Mouse (Mus musculus) embryo, embryonic 11.5 days (tissue): Measurements from ENCODE around the gene Tent5c.
"Not testable (repeated sequence)": the region's sequence is repeated elsewhere in the genome, so short reads cannot be mapped to it uniquely, and the experiment has no call there.

ENCODE experiments used
- DNase-seq: peaks from one replicate; pipeline ENCODE4 v3.0.0-alpha.2; 2012; ENCODE audit warnings: low read depth, low spot score

The Tent5c gene

DNA sequence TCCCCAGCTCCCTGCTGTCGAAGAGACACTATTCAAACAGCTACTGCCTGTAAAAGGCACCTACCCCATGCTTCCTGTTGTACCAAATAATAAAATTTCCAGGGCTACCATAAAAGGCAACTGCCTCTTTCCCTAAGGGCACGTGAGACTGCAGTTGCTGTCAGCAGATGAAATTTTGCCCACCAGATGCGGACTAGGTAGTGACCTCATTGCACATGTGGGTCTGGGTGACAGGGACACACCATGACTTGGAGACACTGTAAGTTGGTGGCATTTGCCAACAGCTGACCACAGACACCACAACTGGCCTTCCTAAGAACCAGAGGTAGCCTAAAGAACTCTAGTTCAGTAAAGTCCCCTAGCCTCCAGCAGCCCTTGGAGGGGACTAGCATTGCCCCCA, 50.0 kb downstream of the Tent5c start:
- no peak for DNase-seq

DNA sequence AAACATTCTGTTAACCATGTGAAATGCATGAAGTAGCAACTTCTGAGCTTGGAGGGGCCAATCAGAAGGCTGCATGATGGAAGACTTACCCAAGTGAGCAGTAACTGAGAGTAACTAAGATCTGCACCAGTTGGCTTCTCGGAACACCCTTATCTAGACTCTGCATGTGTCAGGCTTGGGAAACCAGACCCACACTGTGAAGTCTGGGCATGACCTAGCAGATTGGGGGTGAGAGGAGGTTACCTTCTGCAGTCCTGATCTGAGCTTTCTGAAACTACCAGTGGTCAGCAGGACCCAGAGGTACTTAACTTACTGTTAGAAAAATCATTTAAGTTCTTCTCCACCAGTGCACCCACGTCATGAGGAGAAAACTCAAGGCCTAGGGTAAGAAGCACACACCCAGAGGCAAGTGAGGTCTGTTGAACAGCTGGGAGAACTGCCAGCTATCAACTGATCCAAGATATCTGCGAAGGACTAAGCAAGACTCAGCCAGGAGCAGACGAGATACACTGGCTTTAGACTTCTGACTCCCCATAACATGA, 50.6 kb downstream of the Tent5c start:
- no peak for DNase-seq

DNA sequence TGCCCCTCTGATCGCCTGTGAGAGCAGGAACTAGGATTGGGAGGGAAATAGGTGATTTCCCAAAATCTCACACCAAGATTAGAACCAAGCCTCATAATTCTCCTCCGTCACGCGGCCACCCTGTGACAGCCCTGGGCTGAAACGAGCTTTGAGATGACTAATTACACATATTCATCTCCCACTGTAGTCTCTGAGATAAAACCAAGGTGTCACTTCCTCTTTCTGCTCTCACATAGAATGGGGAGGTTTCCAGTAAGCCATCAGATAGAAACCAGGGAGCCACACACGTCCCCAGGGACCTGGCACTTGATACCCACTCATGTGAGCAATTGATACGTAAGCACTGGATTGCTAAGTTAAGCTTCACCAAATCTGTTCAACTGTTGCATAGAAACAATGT, 52.4 kb downstream of the Tent5c start:
- DNase-seq: no peak

DNA sequence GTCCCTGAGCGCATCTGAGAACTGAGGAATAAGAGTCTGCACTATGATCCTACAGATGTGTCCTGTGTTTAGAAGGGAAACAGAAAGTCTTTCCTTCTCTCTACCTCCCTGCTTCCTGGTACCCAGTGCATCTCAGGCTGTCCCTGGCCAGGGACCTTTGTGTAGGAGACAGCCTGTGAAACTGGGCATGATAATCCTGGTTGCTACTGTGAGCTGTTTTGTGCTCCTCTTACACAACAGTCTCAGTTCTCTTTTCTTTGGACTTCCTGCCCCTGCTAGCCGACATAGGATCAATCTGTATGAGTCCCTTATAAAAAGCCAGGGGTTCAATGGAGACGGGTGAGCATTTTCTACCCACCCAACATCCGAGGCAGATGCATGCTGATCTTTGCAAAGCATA, 57.4 kb downstream of the Tent5c start:
- no peak for DNase-seq

DNA sequence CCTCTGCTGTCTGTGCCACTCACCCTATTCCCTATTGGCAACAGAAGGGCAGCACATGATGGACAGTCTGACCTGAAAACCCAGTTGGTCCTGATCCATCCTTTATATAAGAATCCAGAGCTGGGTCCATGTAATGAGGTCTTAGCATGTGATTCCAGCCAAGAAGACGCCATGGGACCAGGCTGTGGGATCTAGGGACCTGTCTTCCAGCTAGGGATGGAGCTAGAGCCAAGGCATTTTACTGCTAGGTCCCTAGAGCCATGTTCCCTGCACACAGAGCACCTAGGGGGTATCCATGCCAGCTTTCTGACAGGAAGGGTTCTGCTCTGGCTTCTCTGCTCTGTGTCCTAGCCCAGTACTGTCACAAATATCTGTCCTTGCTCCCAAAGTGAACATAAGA, 58.4 kb downstream of the Tent5c start:
- DNase-seq: no peak

DNA sequence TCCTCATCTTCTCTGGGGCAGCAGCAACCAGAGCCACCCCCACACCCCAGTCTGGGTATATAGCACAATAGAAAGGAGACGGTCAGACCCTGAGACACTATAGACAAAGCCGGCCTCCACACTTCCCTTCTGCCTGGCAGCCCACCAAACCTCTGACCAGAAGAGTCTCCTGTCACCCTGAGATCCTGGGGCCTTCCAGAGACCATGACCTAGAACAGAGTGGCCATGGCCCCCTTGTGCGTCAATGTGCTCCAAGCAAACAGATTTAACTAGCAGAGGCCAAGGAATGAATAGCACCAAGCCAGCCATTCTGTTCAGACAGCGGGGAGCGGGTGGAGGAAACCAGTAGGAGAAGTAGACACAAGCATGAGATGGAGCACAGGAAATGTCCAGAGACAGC, 59.0 kb downstream of the Tent5c start:
- DNase-seq: no peak

DNA sequence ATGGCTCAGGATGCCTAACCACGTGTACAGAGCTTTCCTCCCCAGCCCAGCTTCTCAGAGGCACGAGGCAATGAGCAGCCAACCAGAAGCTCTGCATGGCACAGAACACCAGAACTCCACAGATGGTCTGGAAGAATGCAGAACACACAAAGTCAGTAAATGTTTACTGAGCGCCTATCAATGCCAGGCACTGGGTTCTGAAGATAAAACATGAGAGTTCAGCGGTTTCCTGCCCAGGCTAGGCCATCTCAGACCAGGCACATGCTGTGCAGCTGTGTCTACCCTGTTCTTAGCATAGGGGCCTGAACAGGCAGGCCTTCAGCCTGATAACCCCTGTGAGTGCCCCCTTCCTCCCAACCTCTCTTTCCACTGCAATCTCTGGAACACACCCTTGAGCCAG, 59.5 kb downstream of the Tent5c start:
- DNase-seq: no peak

DNA sequence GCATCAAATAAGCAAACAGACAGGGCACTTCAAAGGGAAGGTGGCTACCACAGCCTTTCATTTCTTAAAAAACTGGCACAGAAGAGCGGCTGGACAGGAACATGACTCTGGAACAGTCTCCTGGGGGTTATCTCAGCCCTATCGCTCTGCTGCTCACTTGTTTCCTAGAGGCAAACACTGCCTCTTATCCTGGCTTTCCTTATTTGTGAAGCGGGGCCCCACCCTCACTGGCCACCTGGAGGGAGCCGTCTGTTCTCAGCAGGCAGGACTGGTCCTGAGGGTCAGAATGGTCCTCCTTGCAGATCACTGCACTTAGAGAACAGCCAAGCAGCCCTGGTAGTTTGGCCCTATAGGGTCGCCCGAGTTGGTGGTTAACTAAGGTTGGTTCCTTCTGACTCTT, 61.6 kb downstream of the Tent5c start:
- DNase-seq: no peak

DNA sequence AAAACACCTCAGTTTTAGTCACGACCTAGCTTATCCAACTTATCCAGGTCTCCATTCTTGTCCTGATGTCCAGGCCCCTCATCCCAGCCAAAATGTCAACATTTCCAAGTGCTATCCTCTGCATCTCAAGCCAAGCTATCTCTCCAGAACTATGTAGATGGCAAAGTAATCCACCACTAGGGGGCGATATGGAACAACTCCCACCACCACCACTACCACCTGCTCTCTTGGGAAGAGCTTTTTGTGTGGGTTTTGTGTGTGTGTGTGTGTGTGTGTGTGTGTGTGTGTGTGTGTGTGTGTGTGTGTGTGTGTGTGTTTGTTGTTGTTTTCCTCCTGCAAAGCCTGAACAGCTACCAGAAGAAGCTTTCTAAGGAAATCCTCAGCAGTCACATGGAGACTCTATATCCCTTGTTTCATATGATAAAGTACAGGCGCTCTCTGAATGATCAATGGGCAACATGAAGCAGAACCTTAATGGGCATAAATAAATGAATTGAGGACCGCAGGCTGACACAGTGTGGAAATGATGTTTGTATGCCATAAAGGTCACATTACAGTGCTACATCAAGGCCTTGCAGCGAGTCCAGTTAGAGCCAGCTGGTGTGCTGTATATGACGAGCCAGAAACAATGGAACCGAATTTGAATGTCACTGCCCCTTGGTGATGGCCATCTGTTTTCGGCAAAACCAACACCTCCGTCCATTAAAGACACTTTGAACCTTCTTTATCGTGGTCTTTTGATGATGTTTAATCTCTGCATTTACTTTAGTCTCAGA, 66.5 kb downstream of the Tent5c start:
- DNase-seq: peak; percentile 45

DNA sequence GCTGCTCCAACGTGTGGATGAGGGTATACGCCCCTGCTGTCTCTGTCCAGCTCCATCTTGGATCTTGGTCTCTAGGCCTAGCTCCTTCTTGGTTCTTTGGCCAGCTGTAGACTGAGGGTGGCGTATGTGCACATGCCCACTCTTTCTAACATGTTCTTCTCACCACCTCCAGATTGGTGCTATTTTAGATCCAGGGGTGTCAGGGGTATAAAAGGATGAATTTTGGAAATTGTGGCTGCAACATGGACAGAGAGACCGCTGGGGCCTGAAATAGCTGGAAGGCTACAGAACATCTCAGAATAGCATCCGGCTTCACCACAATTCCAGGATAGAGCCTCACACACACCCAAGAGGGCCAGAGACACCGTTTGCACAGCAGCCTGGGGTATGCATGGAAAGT, 67.8 kb downstream of the Tent5c start:
- DNase-seq: no peak

DNA sequence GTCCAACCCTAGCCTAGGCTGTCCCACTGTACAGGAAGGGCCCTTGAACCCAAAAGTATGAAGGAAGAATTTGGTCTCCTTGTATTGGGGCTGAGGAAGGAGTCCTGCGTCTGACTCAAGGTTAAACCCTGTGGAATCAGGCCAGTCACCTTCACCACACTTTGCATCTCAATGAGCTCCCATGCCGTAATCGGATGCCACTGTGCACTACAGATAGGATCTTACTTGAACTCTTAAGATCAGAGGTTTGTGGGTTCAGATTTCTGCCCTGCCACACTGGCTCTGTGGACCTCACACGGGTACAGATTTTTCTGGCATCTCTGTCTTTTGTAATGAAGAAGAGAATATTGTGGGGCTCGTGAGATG, 68.5 kb downstream of the Tent5c start:
- DNase-seq: no peak

DNA sequence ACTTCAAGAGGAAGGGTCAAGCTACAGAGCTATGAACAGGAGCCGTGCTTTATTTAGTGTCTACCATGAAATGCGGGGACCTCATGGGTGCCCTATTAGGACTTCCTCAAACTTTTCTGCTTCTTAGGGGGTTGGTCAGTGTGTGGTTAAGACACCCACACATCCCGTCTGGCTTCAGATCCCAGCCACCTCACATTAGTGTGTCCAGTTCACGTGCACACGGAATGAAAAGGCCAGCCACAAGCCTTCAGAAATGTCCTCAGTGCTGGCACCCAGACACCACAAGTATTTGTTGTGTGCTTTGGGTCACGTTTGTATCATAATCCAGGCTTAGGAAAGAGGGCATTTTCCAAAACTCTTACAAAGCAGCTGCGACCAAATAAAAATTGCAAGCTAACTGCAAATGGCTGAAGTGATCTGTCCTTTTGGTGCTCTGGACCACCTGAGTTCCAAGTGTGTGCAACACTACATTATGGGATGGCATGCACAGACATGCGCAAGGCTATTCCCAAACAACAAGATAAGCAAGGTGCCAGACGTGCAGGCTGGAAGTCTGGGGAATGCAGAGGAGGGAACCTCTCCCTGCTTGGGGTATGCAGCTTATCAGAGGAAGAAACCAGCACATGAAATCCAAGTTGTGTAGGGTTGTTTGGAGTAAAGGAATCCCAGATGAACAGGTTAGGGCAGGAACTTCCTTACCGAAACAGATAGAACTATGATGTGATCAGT, 69.0 kb downstream of the Tent5c start:
- DNase-seq: no peak

DNA sequence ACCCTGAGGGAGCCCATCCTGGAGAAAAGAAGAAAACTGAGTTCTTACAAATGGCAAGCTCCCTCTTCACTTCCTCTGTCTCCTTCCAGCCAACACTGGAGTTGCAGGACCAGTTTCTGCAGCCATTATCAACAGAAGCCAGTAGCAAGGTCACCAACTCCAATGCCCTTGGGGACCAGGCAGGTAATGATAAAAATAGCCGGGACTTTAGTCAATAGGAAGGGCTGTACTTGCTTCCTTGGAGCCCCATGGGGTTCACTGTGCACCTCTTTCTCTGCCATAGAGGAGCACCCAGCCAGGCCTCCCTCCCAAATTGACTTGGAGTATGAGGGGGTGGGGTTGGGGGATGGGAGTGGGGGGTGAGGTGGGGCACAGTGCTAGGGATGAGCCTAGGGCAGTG, 70.7 kb downstream of the Tent5c start:
- DNase-seq: no peak

DNA sequence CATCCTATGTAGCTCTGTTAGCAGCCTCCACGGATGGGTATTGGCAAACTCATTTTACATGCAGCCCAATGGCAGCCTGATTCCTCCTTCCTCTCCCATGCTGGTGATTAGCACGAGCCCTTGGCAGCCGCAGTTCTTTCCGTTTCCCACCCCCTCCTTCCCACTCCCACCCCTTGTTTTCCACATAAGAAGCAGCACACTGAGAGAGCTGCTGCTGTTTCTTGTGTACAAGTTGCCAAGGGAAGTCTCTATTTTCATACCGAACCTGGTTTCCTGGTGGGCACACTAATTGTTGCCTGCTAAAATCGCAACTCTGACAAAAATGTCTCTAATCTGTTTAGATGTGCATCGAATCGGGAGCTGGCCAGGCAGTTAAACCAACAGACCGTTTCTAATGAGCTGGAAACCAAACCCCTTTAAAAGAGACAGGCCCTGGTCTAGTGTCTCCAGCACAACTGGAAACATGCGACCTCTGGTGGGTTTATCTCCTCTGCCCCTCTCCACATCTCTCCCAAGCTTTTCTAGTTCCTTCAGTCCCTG, 71.3 kb downstream of the Tent5c start:
- DNase-seq: no peak

DNA sequence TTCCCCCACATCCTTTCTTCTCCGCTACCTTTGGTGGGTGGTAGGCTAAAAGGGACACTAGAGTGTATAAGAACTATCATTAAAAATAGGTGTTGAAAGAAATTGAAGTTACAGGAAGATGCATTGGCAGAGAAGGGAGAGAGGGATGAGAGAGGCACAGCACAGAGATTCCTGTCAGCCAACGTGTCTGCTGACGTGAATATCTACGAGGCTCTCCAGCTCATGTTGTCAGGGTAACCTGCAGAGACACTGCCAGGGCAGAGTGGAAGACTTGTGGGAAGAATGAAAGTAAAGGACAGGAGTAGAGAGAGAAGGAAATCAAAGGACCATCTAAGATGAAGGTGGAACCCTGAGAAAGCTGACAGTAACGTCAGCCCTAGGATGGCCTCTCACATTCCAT, 73.5 kb downstream of the Tent5c start:
- no peak for DNase-seq

DNA sequence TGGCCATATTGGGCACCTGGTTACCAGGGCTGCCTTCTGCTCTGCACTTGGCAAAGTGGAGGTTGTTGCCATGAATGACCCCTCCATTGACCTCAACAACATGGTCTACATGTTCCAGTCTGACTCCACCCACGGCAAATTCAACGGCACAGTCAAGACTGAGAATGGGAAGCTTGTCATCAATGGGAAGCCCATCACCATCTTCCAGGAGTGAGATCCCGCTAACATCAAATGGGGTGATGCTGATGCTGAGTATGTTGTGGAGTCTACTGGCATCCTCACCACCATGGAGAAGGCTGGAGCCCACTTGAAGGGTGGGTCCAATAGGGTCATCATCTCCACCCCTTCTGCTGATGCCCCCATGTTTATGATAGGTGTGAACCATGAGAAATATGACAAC, 75.5 kb downstream of the Tent5c start:
- not testable (repeated sequence) for DNase-seq

DNA sequence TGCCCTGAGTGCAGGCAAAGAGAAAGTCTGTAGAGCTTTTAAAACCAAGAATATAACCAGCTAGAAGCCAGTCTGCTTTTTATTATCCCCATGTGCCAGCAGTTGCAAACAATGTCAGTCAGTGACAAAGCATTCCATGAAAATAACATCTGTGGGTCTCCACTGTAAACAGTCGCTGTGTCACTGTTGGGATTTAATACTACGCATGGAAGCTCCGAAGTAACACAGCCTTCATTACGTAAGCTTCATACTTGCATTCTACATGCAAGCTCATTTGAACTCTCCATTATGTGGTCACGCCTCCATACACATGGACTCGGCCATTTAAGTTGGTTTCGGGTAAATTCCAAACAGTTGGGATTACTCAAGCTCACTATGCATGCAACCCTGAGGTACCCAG, 77.2 kb downstream of the Tent5c start:
- DNase-seq: no peak

DNA sequence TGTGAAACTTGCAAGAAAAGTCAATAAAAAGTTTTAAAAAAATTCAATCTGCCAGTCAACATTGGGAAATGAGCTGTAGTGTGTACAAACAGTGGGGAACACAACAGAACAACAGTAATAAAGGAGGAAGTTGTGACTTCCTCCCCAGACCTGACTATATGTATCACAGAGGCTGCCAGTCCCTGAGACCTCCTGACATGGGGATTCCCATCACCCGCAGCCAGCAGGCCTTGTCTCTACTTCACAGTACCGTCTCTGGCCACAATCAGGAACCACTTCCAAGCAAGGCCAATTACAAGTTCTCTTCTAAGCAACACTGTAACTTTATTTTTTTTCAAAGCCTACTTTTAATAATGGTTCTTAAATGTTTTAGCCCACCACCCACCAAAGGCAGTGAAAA, 79.8 kb downstream of the Tent5c start:
- no peak for DNase-seq

DNA sequence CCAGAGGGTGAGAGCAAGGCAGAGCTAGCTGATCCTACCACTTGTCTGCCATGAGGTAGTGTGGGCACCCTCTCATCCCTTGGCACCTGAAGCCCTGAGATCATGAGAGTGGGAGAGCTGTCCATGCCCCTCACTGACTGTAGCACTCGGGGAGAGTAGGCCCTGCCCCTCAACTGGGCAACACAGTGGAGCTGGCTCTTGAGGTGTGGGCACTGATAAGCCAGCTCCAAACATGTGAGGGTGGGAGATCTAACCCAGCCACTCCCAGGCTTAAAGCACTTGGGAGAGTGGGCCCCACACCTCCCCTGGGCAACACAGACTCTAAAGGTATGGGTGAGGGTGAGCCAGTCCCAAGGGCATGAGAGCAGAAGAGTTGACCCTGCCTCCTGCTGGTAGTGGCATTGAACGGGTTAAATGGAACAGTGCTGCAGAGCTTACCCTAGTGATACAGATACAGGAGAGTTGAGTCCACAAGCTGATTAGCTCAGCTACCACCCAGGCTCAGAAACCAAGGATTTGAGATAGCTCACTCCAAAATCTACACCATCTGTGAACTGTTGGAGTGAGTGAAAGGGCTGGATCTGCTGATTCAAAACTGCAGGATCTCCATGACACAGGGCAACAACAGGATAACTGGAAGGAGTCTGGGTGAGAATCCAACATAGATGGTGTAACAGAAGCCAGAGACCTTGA, 80.6 kb downstream of the Tent5c start:
- no peak for DNase-seq

DNA sequence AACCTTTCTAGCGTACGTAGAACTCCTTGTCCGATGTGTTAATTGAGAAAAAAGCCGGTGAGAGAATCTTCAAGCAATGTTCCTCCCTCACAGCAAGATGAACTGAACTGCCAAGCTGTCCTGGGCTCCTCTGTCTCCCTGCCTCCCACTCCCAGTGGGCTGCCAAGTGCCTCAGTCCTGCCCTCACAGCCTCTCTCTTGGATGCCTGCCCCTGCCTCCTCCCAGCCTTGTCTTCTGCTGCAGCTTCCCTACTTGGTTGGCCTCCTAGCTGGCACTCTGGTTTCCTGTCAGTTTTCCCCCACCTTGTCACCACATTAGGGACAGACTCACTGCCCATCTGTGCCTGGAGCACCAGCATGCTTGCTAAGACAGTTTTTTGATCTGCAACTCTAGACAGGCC, 86.5 kb downstream of the Tent5c start:
- no peak for DNase-seq
